Mouse (Mus musculus) brain, adult 2 months (tissue): ENCODE data around the gene Srarp.
A peak's percentile ranks its signal among the peaks of the same experiment; 100 is the strongest.

Experiments used
- DNase-seq: peaks from one replicate; pipeline ENCODE4 v3.0.0; 2011; ENCODE audit warnings: low read depth, low spot score

The Srarp gene

DNA sequence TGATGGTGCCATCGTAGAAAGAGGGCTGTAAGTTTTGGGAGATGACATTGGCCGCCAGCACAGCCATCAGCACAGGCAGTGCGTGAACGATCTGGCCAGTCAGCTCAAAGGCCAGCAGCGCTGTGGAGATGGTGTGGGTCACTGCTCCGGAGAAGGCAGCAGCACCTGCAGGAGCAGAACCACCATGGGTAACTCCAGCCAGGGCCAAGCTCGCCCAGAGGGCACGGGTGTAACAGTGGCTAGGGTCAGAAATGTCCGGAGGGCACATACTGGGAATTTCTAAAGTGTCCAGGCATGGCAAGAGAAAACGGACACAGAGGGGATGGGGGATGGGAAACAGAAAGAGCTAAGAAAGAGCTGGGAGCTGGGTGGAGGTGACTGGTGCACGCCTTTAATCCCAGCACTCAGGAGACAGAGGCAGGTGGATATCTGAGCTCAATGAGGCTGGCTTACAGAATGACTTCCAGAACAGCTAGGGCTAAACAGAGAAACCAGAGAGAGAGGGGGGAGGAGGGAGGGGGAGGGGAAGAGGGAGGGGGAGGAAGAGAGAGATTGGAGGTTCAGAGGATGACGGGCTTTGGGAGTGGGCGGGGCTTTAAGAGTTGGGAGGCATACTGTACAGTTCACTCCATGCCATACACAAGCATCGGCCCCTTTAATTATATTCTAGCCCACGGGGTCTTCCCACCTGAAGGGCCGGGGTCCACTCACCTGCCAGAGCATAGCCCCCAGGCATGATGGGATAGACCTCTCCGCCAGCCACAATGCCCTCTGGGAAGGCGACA is 46.3 kb downstream of the Srarp start:
- DNase-seq, result no peak

DNA sequence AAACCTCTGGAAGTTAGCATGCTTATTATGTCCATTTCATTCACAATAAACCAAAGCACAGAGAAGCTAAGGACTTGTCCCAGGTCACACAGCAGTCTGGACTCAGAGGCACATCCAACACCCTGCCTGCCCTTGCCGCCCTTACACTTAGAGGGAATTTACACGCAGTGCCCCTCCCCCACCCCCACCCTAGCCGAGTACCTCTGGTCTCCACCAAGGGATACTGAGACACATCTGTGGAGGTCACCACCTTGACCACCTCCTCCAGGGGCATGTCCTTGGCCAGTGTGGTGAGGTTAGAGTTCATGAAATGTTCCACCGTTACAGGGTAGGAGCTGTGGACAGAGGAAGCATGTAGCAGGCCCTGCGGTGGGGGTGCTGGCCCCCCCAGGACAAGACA is 48.0 kb downstream of the Srarp start:
- DNase-seq, result no peak

DNA sequence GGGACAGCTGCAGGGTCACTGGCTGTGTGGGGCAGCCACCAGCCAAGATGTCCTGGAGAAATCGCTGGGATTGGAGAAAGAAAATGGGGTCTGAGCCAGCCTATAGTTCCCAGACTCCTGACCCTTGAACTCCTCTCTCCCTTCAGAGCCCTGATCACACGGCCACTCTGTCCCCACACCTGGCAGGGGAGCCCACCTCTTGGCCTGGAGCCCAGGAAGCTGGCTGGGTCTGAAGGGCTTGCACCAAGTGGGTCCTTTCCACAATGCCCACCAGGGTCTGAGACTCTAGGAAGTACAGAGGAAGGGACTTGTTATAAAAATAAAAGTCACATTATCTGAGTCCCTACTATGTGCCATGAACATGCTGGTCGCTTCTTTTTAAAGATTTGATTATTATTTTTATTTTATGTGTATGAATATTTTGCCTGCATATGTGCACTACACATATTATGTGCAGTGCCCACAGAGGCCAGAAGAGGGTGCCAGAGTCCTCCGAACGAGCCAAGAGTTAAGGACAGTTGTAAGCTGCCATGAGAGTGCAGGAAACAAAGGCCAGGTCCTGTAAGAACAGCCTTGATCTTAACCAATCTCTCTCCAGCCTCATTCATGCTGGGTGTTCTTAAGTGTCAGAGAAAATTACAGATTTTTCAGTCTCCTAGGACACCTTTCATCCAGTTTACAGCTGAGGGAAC is 48.7 kb downstream of the Srarp start:
- peak; percentile 73 for DNase-seq

DNA sequence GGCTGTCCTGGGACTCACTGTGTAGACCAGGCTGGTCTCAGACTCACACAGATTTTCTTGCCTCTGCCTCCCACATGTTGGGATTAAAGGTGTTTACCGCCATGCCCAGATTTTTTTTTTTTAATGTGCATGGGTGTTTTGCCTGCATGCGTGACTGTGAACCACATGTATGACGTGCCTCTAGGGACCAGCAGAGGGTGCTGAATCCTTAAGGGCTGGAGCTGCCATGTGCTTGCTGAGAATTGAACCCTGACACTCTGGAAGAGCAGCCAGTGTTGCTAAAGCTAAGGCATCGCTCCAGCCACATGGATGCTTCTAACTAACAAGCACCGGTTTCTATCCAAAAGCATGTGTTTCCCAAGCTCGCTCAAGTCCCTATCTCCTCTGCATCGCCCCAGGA is 49.8 kb downstream of the Srarp start:
- peak; percentile 36 for DNase-seq

DNA sequence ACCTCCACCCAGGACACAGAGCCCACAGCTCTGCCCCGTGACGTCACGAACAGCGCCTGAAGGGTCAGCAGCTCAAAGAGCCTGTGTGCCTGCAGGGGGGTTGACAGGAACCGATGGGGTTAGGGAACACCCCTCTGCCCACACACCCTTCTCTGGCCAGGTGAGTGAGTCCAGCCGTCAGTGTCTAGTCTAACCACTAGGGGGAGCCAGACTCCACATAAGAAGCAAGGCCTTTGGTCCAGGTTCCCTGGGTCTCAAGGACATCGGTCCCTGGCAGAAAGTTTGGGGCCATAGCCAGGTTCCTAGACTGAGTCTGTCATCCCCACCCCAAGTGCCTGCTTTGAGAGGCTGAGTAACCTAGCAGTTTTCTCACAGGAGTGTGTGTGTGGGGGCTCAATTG is 50.6 kb downstream of the Srarp start:
- peak; percentile 78 for DNase-seq
